Mouse (Mus musculus): ENCODE results near the gene Olfr1018.

The Olfr1018 gene

GRCm38 (mm10) chr2:85818179-85818578 lies at the start of gene Olfr1018:
TSS of gene Olfr1018 (plus strand) at chr2:85818479.
- no peak for DNase-seq (ENCODE audit: low read depth, low spot score)

GRCm38 (mm10) chr2:85772413-85772812 lies 45.9 kb upstream of the Olfr1018 start, which contains the start of gene Olfr1014:
TSS of gene Olfr1014 (plus strand) at chr2:85772713.
- DNase-seq (ENCODE audit: low read depth, low spot score) = no peak

GRCm38 (mm10) chr2:85781717-85782116 lies 36.6 kb upstream of the Olfr1018 start, which contains the start of gene Olfr1015:
TSS of gene Olfr1015 (plus strand) at chr2:85782017.
- no peak for DNase-seq (ENCODE audit: low read depth, low spot score)

GRCm38 (mm10) chr2:85792331-85792730 lies 25.9 kb upstream of the Olfr1018 start:
- DNase-seq (ENCODE audit: low read depth, low spot score) = peak; percentile 5

- no peak for DNase-seq (ENCODE audit: low read depth, low spot score)
Measured at GRCm38 (mm10) chr2:85802444-85802843, 15.8 kb upstream of the Olfr1018 start, which contains the start of gene Olfr1016. TSS of gene Olfr1016 (minus strand) at chr2:85802544.

GRCm38 (mm10) chr2:85804501-85804900 lies 13.8 kb upstream of the Olfr1018 start:
- DNase-seq (ENCODE audit: low read depth, low spot score) = no peak

GRCm38 (mm10) chr2:85845383-85845782 lies 27.1 kb downstream of the Olfr1018 start, which contains the start of gene Olfr1019:
TSS of gene Olfr1019 (minus strand) at chr2:85845483.
- DNase-seq (ENCODE audit: low read depth, low spot score) = no peak

GRCm38 (mm10) chr2:85846730-85847129 lies 28.5 kb downstream of the Olfr1018 start, which contains the start of gene Olfr1020:
TSS of gene Olfr1020 (plus strand) at chr2:85847030.
- DNase-seq (ENCODE audit: low read depth, low spot score) = no peak

- no peak for DNase-seq (ENCODE audit: low read depth, low spot score)
Measured at GRCm38 (mm10) chr2:85868294-85868693, 50.0 kb downstream of the Olfr1018 start, which contains the start of gene Olfr1022. TSS of gene Olfr1022 (plus strand) at chr2:85868594.

Measured in ZHBTc4 (cell line).